Mouse (Mus musculus) hindbrain, postnatal 0 days (tissue): ENCODE data around the gene Cul9. TPM values are rescaled to one million over a fixed set of nuclear protein-coding genes. Genes with fewer than 3 reads are reported as not detected.

Experiments used
- ATAC-seq: fragments of 200-750 bp; cut with Nextera tagmentation; 2 replicates; pipeline ENCODE4 v1.8.0; 2017; ENCODE audit warnings: mild to moderate bottlenecking, moderate TSS enrichment, moderate library complexity
- DNase-seq: peaks from one replicate; pipeline ENCODE4 v3.0.0-alpha.2; 2015; ENCODE audit warnings: low spot score
- H3K27ac ChIP-seq: fragments of 300-500 bp; sonication (generic); 2 replicates; pipeline ENCODE4 v1.5.1; 2014; ENCODE audit warnings: mild to moderate bottlenecking
- H3K27me3 ChIP-seq: fragments of 300-500 bp; sonication (generic); 2 replicates; pipeline ENCODE4 v1.6.1; 2014; ENCODE audit warnings: low read length, mixed read lengths; ENCODE audit not compliant: insufficient read depth
- H3K36me3 ChIP-seq: fragments of 300-500 bp; sonication (generic); 2 replicates; pipeline ENCODE4 v1.6.1; 2014; ENCODE audit warnings: low read length, mixed read lengths; ENCODE audit not compliant: insufficient read depth
- H3K4me1 ChIP-seq: fragments of 300-500 bp; sonication (generic); 2 replicates; pipeline ENCODE4 v1.6.1; 2014; ENCODE audit warnings: antibody characterized with exemption, low read length, mixed read lengths; ENCODE audit not compliant: insufficient read depth
- H3K4me2 ChIP-seq: fragments of 300-500 bp; sonication (generic); 2 replicates; pipeline ENCODE4 v1.6.1; 2014; ENCODE audit warnings: low read depth, mild to moderate bottlenecking, low read length, moderate library complexity, mixed read lengths
- H3K4me3 ChIP-seq: fragments of 300-500 bp; sonication (generic); 2 replicates; pipeline ENCODE4 v1.5.1; 2014; ENCODE audit warnings: low read length
- H3K9ac ChIP-seq: fragments of 300-500 bp; sonication (generic); replicated peaks from 2 replicates; pipeline ENCODE4 v1.6.1; 2014; ENCODE audit warnings: mild to moderate bottlenecking, low read length, moderate library complexity, mixed read lengths
- H3K9me3 ChIP-seq: fragments of 300-500 bp; sonication (generic); 2 replicates; pipeline ENCODE4 v1.6.1; 2016; ENCODE audit warnings: low read length, mixed read lengths
- CTCF ChIP-seq: IDR thresholded peaks from 2 replicates; pipeline ENCODE4 v1.5.1; 2016; ENCODE audit warnings: antibody characterized with exemption, control low read depth, low read depth
- WGBS: fragments of 180-500 bp; shearing (Covaris S2); extraction: QIAGEN DNeasy Blood & Tissue Kit; methylation state at CpG from one replicate; pipeline ENCODE4 v1.1.7; 2014; 5-methylcytosine and 5-hydroxymethylcytosine counted together
- polyA plus RNA-seq: library from polyadenylated mRNA; unstranded; fragments of >200 nt; fragmentation: Nextera tagmentation; extraction: Ambion mirVana; gene quantifications from 2 replicates; pipeline ENCODE4 v1.2.1, GENCODE M21; 2015
- total RNA-seq: library from RNA; depleted of rRNA; stranded (reverse); fragments of >200 nt; gene quantifications from 2 replicates; pipeline ENCODE4 v1.2.3, GENCODE M21; 2014

Gene Cul9
- total and polyA plus RNA-seq, 2 experiments from 2014 or later: 12.2 to 58.2 TPM

DNA sequence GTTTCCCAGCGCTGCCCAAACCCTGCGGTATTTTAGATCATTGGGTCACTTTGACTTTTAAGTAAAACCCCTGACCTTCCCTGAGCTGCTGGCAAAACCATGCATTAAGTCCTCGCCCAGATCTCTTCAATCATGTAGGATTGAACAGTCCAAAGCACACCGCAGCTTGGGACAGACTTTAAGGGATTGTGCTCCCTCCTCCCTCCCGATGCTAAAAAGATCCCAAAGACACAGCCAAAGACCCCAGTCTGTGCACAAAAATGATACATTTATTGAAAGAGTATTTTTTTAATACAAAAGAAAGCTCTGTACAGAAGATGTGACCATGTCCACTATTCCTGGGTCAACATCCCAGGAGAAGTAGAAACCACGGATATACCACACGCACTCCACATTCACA is 403 bp upstream of the Cul9 start:
- 0 out of 2 replicates have a peak, but pooled peaks cover 6% of the 10 kb centered on the region for H3K4me1 ChIP-seq
- H3K27me3 ChIP-seq: no peaks in the 10 kb centered on the region
- peak overlapping the region; percentile 79 for H3K4me3 ChIP-seq
- peak overlapping the region; percentile 85 for H3K4me2 ChIP-seq
- H3K27ac ChIP-seq: peak overlapping the region; percentile 72; the same call in 1 of the 2 replicates
- peak; percentile 7; the same call in 1 of the 2 replicates for ATAC-seq
- no peak for TF ChIP-seq CTCF
- peak overlapping the region; percentile 86 for H3K9ac ChIP-seq
- no peaks in the 10 kb centered on the region for H3K9me3 ChIP-seq
- WGBS: 12% methylated on average over 7 of the region's 7 CpGs
- H3K36me3 ChIP-seq: peaks cover 37% of the 10 kb centered on the region
- DNase-seq: no peak

DNA sequence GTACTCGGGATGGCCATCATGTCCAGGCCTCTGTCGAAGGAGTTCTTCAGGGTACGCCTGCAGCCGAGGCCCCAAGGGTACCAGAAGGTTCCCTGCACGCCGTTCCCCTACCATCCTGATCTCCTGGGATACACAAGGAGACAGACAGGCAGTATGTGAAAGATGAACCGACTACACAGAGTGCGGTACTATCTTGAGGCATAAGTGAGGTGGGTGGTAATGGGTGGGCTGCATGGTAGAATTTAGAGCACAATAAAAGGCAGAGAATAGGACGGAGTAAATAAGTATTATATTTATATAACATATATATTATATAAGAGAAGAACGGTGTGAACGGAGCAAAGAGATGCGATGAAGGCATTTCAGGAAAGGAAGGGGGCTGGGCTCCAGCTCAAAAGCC is 2.5 kb downstream of the Cul9 start:
- Histone ChIP-seq H3K9ac (no peak overlapping the region), H3K4me3 (no peak overlapping the region), H3K27me3 (no peaks in the 10 kb centered on the region), H3K4me1 (0 out of 2 replicates have a peak, but pooled peaks cover 6% of the 10 kb centered on the region), H3K9me3 (no peaks in the 10 kb centered on the region), H3K36me3 (peaks cover 27% of the 10 kb centered on the region), H3K27ac (no peak overlapping the region), H3K4me2 (no peak overlapping the region)
- WGBS: 91% methylated on average over 12 of the region's 12 CpGs
- ATAC-seq (no peak), DNase-seq (no peak)
- no peak for TF ChIP-seq CTCF

- ATAC-seq (peak; percentile 66), DNase-seq (peak; percentile 85)
- no peak overlapping the region for H3K9ac ChIP-seq
- peak overlapping the region; percentile 12; the same call in 1 of the 2 replicates for H3K27ac ChIP-seq
- no peak overlapping the region for H3K4me2 ChIP-seq
- peak; percentile 98 for TF ChIP-seq CTCF
- no peaks in the 10 kb centered on the region for H3K27me3 ChIP-seq
- H3K4me1 ChIP-seq: no peaks in the 10 kb centered on the region
- H3K4me3 ChIP-seq: no peak overlapping the region
- no peaks in the 10 kb centered on the region for H3K9me3 ChIP-seq
- 30% methylated on average over 12 of the region's 12 CpGs for WGBS
- peaks cover 21% of the 10 kb centered on the region for H3K36me3 ChIP-seq
These were observed 20.4 kb downstream of the Cul9 start for GRCm38 (mm10) chr17:46525579-46526307.

- WGBS: 90% methylated on average over 10 of the region's 10 CpGs
- no peak for ATAC-seq
- no peak for TF ChIP-seq CTCF
These were observed 21.1 kb downstream of the Cul9 start for GRCm38 (mm10) chr17:46525065-46525464.

GRCm38 (mm10) chr17:46521963-46522668 is 24.1 kb downstream of the Cul9 start:
- no peaks in the 10 kb centered on the region for H3K27me3 ChIP-seq
- H3K36me3 ChIP-seq: peaks cover 19% of the 10 kb centered on the region
- TF ChIP-seq CTCF: peak; percentile 36; the same call in 1 of the 2 replicates
- ATAC-seq (peak; percentile 35; the same call in 1 of the 2 replicates), DNase-seq (peak; percentile 30)
- 37% methylated on average over 24 of the region's 24 CpGs for WGBS
- H3K9ac ChIP-seq: no peak overlapping the region
- no peak overlapping the region for H3K4me2 ChIP-seq
- no peaks in the 10 kb centered on the region for H3K4me1 ChIP-seq
- H3K4me3 ChIP-seq: no peak overlapping the region
- H3K9me3 ChIP-seq: no peaks in the 10 kb centered on the region
- H3K27ac ChIP-seq: no peak overlapping the region

More at GRCm38 (mm10) chr17:46525065-46525464, 21.1 kb downstream of the Cul9 start:
- no peak for DNase-seq
- Histone ChIP-seq H3K4me2 (no peak overlapping the region), H3K9ac (no peak overlapping the region), H3K27ac (no peak overlapping the region), H3K27me3 (no peaks in the 10 kb centered on the region), H3K4me1 (no peaks in the 10 kb centered on the region), H3K9me3 (no peaks in the 10 kb centered on the region), H3K4me3 (no peak overlapping the region), H3K36me3 (peaks cover 23% of the 10 kb centered on the region)

- Histone ChIP-seq H3K4me1 (no peaks in the 10 kb centered on the region), H3K27me3 (no peaks in the 10 kb centered on the region), H3K36me3 (peaks cover 16% of the 10 kb centered on the region), H3K9me3 (no peaks in the 10 kb centered on the region), H3K27ac (no peak overlapping the region), H3K4me3 (no peak overlapping the region), H3K9ac (no peak overlapping the region), H3K4me2 (no peak overlapping the region)
- TF ChIP-seq CTCF: no peak
- ATAC-seq (no peak), DNase-seq (no peak)
- 75% methylated on average over 9 of the region's 9 CpGs for WGBS
These were observed 25.0 kb downstream of the Cul9 start for GRCm38 (mm10) chr17:46521174-46521573.
